Mouse (Mus musculus): ENCODE results near the gene Tgfbrap1. TPM values are rescaled to one million over a fixed set of nuclear protein-coding genes. Genes with fewer than 3 reads are reported as not detected.

The Tgfbrap1 gene
- polyA plus RNA-seq, 1 experiment from 2014 or later, result 10.1 TPM

DNA sequence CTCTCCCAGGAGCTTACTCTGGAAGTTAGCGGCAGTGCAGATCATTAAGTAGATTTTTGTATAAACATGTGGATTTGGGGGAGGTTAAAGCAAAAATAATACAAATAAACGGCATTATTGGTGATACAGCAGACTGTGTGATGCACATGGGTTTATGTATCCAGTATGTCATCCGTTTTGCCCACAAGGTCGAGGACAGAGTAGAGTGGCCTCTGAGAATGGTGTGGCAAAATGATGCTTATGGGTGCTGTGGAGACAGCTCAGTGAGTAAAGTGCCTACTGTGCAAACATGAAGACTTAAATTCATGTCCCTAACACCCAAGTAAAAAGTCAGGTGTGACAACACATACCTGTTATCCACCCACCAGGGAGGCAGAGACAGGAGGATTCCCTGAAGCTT is 91.9 kb downstream of the Tgfbrap1 start:
- Histone ChIP-seq H3K9ac (replicated peaks) (no peak overlapping the region), H3K4me3 (replicated peaks) (no peak overlapping the region), H3K27me3 (no peaks in the 10 kb centered on the region), H3K4me2 (no peak overlapping the region), H3K27ac (no peak overlapping the region), H3K4me1 (replicated peaks) (no peaks in the 10 kb centered on the region), H3K9me3 (no peaks in the 10 kb centered on the region), H3K36me3 (no peaks in the 10 kb centered on the region)
- ATAC-seq (ENCODE audit: insufficient number of reproducible peaks, insufficient read depth, low FRiP score, low TSS enrichment, low read depth), result no peak
- WGBS, result 81% methylated on average over 4 of the region's 4 CpGs

DNA sequence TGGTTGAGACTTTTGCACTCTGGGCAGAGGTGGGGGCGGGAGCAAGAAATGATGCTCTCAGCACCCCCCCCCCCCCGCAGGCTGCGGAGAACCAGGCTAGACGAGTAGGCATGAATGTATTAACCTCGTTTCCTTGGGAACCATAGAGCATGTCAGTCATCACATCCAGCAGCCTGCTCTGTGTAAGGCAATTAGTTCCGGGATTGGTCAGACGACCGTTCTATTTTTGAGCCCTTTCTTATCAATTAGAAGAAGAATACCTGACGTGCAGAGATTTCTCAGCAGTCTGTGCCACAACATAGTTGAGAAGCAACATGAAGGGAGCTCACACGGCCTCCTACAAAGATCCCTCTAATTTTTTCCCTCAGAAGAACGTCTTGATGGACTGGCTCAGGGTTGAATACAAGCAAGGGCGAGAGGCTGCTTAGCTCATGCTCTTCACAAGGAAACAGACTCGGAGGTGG is 92.4 kb downstream of the Tgfbrap1 start:
- WGBS, result 48% methylated on average over 13 of the region's 13 CpGs
- H3K4me3 ChIP-seq (replicated peaks), result no peak overlapping the region
- ATAC-seq (ENCODE audit: insufficient number of reproducible peaks, insufficient read depth, low FRiP score, low TSS enrichment, low read depth), result no peak

More for the DNA sequence above, 92.4 kb downstream of the Tgfbrap1 start:
- no peak overlapping the region for H3K9ac ChIP-seq (replicated peaks)
- no peaks in the 10 kb centered on the region for H3K9me3 ChIP-seq
- H3K36me3 ChIP-seq, result no peaks in the 10 kb centered on the region
- H3K27ac ChIP-seq, result no peak overlapping the region
- H3K4me1 ChIP-seq (replicated peaks), result no peaks in the 10 kb centered on the region
- no peaks in the 10 kb centered on the region for H3K27me3 ChIP-seq
- H3K4me2 ChIP-seq, result peak overlapping the region; percentile 30; the same call in 1 of the 2 replicates

Small RNA genes within 50 kb of the gene (microRNA-seq; reads per million reads assigned to microRNA genes)
- gene Gm24001, result not detected

Other genes with a start within 250 kb of the Tgfbrap1 start
- gene Mrps9, start 247.4 kb downstream of the Tgfbrap1 start, polyA plus RNA-seq (2016; fragmentation: Nextera tagmentation; extraction: Ambion mirVana), result 50.3 and 52.3 TPM in 2 replicates
- 12.0 and 13.8 TPM in 2 replicates for gene Gpr45, start 145.8 kb downstream of the Tgfbrap1 start, polyA plus RNA-seq (2016; fragmentation: Nextera tagmentation; extraction: Ambion mirVana)
- 38.0 and 40.4 TPM in 2 replicates for gene AI597479, start 73 bp upstream of the Tgfbrap1 start, polyA plus RNA-seq (2016; fragmentation: Nextera tagmentation; extraction: Ambion mirVana)
- 13.9 and 14.6 TPM in 2 replicates for gene Fhl2, start 98.3 kb upstream of the Tgfbrap1 start, polyA plus RNA-seq (2016; fragmentation: Nextera tagmentation; extraction: Ambion mirVana)

Data from limb, embryonic 12.5 days (tissue).